Mouse (Mus musculus) left cerebral cortex, adult 18-20 months (tissue): ENCODE measurements at regions not wholly inside any gene's neighbourhood (a gene's known extent, or its start where the extent isn't known, plus 50 kb on each side); places are given as distances from the start of the nearest gene placed in this dataset.
"Not testable (repeated sequence)": the region's sequence is repeated elsewhere in the genome, so short reads cannot be mapped to it uniquely, and the experiment has no call there.

Experiments
- DNase-seq, 2 experiments: peaks; one replicate each; pipeline ENCODE4 v3.0.0; 2021 to 2022; ENCODE audit warnings: low spot score in 2 of 2, mixed read lengths in 1 of 2

- no peak for DNase-seq
Measured at GRCm38 (mm10) chr1:149463930-149464329, 497.2 kb downstream of the Pla2g4a start.

DNA sequence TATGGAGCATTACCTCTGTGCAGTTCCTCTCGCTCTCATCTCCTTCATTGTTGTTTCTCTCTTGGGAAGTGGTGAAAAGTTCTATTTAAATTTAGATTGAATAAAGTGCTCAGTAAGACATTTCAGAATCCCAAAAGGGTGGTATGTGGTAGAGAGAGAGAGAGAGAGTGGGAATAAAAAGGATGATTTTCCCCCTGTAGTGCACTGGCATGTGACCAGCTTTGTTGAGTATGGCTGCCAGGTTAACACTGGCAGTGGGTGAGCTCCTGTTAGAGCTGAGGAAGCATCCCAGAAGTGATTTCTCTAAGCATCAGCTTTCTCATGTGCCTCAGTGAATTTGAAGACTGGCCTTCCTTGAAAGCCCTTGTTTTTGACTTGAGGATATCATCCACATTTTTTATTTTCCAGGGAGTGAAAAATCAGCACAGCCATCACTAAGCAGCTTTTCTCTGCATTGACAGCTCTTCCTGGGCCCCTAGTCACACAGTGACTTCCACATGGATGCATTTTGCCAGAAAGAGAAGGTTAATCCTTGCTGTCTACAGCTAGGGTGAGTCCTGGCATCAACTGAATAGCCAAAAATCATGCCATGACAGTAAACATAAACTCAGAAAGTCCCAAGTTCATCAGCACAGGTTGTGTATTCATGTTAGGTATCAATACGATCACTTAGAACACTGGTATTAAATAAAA, 511.1 kb downstream of the Pla2g4a start:
- no peak for DNase-seq

DNA sequence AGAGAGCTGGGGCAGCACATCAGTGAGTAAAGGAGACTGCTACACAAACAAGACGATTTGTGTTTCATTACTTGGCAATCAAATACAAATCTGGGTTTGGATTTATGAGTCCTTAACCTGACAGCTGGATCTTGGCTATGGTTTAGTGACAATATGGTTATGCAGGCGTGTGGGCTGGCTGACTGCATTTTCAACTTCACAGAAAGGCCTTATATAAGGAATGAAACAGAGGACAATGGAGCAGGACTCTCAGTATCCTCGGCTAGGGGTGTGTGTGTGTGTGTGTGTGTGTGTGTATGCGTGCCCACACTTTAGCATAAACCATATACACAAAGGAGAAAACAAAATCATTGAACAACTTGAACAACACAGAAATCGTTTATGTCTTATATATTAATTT, 512.6 kb downstream of the Pla2g4a start:
- DNase-seq = peak in 1 of 2 experiments; percentile 9

DNA sequence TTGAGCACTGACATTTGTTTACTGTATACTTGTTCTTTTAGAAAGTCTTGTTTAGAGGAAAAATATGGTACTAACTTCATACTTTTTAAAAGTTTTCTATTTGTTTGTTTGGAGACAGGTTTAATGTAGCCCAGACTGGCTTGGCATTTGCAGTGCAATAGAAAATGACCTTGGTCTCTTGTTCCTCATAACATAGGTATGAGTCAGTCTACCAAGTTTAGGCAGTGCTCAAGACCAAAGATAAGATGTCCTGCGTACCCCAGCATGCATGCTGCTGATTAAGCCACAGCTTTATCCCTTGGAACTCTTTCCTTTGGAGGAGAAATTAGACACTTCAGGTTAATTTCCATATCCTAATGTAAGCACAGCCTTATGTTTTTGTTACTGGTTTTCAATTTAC, 550.1 kb downstream of the Pla2g4a start:
- DNase-seq = no peak

DNA sequence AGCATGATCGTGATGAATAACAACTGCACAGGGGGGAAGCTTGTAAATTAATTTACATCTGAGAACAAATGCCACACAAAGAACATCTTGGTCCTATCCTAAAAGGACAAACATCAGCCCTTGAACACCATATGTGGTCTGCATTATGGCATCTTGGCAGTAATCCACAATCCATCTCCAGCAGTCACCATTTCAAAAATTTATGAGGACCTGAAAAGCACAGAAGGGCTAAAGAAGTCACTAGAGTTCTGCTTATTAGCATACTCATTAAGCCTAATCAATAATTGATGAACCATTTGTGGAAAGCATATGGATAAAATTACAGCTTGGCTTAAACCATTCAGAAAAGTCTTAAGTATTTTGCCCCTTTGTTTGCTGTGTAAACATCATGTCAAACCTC, 555.7 kb downstream of the Pla2g4a start:
- no peak for DNase-seq

DNA sequence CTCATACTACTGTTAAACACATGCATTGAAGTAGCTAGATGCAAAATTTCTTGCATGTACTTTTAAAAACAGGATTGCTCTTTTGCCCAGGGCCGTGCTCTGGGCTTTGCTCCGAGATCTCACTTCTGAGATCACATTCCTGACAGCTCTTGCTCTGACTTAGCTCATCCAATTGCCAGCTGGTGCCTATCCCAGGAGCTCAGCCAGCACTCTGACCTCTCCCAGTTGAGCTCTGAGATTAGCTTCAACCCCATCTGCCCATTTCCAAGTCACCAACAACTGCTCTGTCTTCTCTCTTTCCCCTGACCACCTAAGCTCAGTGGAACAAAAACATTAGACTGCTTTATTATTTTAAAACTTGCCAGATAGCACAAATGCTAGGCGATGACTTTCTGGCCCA, 572.4 kb downstream of the Pla2g4a start:
- DNase-seq = no peak

GRCm38 (mm10) chr1:149351338-149351907, 609.7 kb downstream of the Pla2g4a start:
- no peak for DNase-seq

- DNase-seq = no peak
Measured at GRCm38 (mm10) chr1:149347359-149347758, 613.7 kb downstream of the Pla2g4a start.

GRCm38 (mm10) chr1:149338158-149338557, 622.9 kb downstream of the Pla2g4a start:
- DNase-seq = no peak

- no peak for DNase-seq
Measured at GRCm38 (mm10) chr1:149332239-149332638, 628.9 kb downstream of the Pla2g4a start.

DNA sequence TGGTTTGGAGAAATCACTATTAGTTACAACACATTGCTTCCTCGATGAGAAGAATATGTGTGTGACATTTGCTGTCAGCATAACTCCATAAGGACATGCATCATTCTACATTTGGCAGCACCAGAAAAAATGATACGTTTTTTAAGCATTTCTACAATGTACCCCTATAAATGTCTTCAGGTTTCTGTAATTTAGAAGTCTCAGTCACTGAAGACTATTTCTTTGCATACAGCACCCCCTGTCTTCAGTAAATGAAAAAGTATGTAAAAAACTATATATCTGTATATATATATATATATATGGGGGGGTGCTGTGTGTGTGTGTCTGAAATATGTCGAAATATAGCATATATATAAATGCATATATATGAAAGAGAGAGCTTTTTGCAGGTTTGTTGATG, 633.9 kb downstream of the Pla2g4a start:
- no peak for DNase-seq

DNA sequence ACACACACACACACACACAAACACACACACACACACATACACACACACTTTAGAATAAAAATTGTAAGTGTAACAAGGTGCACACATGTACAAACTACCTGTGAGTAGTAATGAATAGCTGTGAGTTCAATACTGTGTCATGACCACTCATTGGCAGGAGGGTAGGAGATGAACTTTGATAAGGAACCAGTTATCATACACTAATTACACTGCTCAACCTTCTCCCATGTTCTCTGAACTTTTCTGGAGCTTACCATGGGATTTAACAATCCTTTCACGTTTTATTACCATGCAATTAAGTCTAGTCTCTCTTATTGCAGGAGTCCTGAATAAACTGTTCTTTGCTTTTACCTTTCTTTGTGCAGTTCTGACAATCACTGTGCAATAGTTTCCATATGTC, 638.0 kb downstream of the Pla2g4a start:
- no peak for DNase-seq

DNA sequence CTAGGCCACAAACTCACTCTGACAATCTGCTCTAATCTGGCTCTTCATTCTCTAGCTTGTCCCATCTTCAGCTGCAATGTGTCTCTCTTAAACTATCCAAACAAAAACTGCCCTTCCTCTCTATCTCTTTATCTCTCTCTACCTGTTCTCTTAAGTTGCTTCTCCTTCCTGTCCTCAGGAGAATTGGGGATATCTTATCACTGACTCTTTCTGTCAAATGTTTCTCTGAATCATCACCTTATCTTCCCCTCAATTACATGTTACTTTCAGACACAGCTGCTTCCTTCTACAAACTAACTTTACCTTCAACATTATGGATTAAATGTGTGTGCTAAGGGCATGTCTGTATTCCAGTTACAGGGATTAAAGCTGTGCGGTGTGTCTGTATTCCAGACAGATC, 671.4 kb downstream of the Pla2g4a start:
- DNase-seq = no peak

- no peak for DNase-seq
Measured at GRCm38 (mm10) chr1:149274932-149275331, 686.2 kb downstream of the Pla2g4a start.

GRCm38 (mm10) chr1:149256866-149257265, 704.2 kb downstream of the Pla2g4a start:
- DNase-seq = no peak

DNA sequence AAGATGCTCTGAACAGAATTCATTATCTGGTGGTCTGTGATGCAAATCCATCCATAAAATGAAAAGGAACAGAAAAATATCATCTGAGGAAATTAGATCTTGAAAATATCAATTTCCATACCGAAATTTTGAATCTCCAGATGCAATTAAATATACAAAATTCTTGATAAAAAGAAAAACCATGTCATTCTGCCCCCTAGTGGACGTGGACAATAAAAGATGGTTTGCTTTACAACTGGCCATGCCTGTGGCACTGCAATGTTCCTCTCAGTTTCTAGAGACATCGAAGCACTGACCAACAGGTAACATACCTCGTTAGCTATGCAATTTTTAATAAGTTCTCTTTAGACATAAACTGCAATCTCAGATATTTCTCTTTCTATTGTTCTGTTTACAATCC, 706.9 kb downstream of the Pla2g4a start:
- peak; percentile 7 to 44 for DNase-seq

- no peak for DNase-seq
Measured at GRCm38 (mm10) chr1:149238329-149239015, 722.6 kb downstream of the Pla2g4a start.

GRCm38 (mm10) chr1:149227170-149227569, 733.9 kb downstream of the Pla2g4a start:
- not testable (repeated sequence) for DNase-seq

DNA sequence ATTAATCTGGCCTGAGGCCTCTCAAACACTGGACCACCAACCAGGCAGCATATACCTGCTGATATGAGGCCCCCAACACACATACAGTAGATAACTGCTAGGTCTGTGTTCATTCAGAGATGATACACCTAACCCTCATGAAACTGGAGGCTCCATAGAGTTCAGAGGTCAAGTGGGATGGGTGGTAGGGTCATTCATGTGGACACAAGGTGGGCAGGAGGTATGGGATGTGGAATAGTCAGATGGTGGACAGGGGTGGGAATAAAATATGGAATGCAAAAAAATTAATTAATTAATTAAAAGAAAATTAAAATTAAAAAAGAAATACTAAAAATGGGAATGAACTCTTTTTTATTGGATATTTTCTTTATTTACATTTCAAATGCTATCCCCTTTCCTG, 734.7 kb downstream of the Pla2g4a start:
- no peak for DNase-seq

DNA sequence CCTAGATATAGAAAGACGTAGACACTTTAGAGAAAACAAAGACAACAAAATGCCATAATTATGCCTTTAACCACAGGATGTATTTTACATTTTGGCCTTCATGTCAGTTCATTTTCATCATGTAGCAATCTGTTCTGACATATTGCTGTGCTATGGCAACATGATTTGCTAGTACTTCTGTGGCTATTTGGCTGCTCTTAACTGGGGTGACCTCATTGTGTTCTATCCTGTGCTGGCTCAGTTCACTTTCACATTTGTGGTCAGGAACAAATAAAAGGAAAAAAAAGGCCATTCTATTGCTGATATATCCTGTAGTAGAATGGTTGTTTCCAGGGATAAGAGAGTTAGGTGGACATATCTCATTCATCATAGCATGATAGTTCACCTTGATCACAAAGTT, 758.5 kb downstream of the Pla2g4a start:
- DNase-seq = no peak

- DNase-seq = no peak
Measured at GRCm38 (mm10) chr1:149199284-149199683, 761.8 kb downstream of the Pla2g4a start.

DNA sequence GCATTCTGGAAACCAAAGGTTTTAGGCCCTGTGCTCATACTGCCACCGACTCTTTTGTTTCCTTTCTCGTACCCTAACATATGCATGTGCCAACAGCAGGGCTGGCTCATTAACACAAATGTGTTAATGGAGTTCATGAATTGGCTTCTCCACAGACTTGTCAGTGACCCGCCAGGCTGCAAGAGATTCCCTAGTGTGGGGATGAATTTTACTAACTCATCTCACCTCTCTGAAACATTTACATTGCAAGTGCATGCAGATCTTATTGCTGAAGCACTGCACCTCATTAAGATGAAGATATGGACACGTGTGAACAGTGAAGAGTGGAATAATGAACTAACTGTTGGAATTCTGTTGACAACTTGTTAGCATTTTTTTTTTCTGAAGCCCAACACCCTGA, 762.2 kb downstream of the Pla2g4a start:
- no peak for DNase-seq
